Mouse (Mus musculus): ENCODE data around the gene Myom3. TPM values are rescaled to one million over a fixed set of nuclear protein-coding genes. Genes with fewer than 3 reads are reported as not detected.

The Myom3 gene
- under 1 TPM in 1 of 2 experiments, not detected in 1; 0.24 TPM for total RNA-seq (2023)

GRCm38 (mm10) chr4:135759356-135759976 lies at the start of gene Myom3:
Gene Myom3, plus strand, starts transcription at chr4:135759715.

DNA sequence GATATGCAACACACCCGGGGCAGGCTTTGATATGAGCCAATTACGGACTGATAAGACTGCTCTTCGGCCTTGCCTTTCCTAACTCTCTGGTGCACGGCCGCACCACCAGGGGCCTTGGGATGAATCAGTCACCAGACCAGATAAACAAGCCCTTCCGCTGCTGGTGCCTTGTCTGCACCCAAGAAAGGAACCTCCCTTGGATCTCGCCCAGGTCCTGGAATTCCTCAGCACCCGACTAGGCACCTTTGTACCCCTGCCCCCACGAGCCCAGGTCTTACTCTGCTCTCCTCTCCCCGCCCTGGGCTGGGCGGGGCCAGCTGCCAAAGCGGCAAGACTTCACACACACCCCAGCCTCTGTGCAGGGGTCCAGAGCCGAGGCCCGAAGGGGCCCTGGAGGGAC lies 31.7 kb upstream of the Myom3 start, which contains the start of gene Il22ra1:
Gene Il22ra1, plus strand, starts transcription at position 356 of the 400 bp plus-strand sequence.

DNA sequence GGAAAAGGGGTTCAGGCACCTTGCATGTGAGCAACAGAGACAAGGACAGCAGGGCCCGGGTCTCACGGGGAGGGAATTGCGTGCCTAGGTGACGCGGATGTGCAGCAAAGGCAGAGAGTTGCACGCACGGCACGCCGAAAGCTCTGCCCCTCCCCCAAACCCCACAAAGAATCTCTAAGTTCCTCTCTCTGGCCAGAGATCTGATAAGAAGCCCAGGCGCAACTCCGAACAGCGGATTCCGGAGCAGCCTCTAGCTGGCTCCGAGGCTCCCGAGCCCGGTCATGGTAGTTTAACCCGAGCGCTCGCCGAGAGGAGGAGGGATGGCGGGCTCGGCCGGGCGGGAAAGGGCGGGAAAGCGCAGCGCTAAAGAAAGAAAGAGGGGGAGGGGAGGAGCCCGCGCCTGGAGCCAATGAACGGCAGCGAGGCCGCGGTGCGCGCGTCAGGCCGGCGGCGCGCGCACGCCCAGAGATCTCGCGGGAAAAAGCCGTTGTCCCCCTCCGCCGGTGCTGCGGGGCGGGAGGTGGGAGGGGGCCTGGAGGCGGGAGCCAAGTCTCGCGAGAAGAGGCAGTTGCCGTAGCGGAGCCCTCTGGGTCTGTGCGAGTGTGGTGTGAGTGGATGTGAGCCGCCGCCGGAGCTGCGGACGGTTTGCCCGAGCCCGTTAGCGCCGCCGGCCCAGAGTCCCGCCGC lies 96.2 kb downstream of the Myom3 start, which contains the start of gene Srsf10:
Gene Srsf10, plus strand, starts transcription at position 212 of the 687 bp plus-strand sequence.

Other genes starting within 250 kb of the Myom3 start
- not detected for gene Grhl3, start 186.1 kb upstream of the Myom3 start, total RNA-seq (2023)
- gene Ifnlr1, start 73.4 kb upstream of the Myom3 start, total RNA-seq (2023) = under 1 TPM in 1 of 2 experiments, not detected in 1; 0.73 TPM
- gene Il22ra1, start 31.5 kb upstream of the Myom3 start, total RNA-seq (2023) = not detected
- 100 to 1,000 TPM; 100 to 109 TPM for gene Srsf10, start 96.0 kb downstream of the Myom3 start, total RNA-seq (2023)
- 100 to 1,000 TPM; 137 to 150 TPM for gene Pnrc2, start 114.1 kb downstream of the Myom3 start, total RNA-seq (2023)
- gene Cnr2, start 135.7 kb downstream of the Myom3 start, total RNA-seq (2023) = 10 to 100 TPM; 16.9 to 20.3 TPM
- gene Fuca1, start 161.0 kb downstream of the Myom3 start, total RNA-seq (2023) = 100 to 1,000 TPM; 186 to 202 TPM
- 10 to 100 TPM; 59.2 to 65.1 TPM for gene Hmgcl, start 186.7 kb downstream of the Myom3 start, total RNA-seq (2023)
- gene Gale, start 204.0 kb downstream of the Myom3 start, total RNA-seq (2023) = 1 to 10 TPM; 7.9 to 9.4 TPM
- gene Lypla2, start 212.9 kb downstream of the Myom3 start, total RNA-seq (2023) = 10 to 100 TPM; 93.1 to 95.1 TPM
- gene Pithd1, start 227.5 kb downstream of the Myom3 start, total RNA-seq (2023) = 10 to 100 TPM; 23.2 to 23.9 TPM